Mouse (Mus musculus): ENCODE results near the gene Msi2.

The Msi2 gene

DNA sequence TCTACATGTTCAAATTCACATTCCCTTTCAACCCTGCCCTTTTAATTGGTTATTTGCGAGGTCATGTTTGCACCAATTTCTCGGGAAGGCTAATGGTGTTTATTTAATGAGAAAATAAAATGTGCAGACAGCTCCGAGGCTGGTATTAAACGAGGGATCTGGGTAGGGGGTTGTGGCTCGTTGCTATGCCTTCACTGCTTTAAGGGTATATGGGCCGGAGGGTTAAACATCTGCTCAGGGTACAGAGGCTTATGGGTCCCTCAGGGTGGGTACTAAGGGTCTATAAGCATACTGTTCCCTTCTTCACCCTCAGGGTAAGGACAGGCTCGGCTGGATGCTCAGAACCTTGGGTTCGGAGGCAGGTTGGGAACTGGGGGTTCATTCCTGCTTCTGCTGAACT is 245.6 kb downstream of the Msi2 start:
- DNase-seq, result no peak

DNA sequence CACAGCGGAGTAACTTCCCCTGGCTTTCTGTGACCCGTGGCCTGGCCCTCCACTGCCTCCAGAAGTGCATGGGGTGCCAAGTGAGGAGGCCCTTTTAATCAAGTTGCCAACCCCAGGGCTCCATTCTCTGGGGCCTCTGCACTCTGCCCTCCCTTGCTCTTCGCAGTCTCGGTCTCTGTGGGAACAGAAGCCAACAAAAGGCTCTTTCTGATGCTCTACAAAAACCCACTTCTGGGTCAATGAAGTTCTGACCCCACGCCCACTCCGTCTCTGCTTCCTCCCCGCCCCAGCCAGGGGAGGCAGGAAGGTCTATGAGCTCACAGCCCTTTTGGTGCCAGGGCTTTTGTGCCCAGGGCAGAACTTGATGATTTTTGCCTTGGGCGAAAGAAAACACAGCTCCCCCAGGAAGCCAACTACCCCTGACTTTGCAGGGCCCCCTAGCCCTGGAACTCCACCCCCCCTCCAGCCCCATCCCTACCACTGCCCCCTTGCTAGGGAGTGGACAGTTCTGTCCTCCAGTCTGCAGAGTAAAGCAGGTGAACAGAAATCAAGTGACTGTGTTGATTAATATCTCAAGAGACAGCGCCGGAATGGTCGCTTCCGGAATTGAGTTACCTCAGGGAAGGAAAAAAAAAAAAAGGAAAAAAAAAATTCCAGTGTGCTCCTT is 246.2 kb downstream of the Msi2 start:
- peak; percentile 42 to 56 for DNase-seq

DNA sequence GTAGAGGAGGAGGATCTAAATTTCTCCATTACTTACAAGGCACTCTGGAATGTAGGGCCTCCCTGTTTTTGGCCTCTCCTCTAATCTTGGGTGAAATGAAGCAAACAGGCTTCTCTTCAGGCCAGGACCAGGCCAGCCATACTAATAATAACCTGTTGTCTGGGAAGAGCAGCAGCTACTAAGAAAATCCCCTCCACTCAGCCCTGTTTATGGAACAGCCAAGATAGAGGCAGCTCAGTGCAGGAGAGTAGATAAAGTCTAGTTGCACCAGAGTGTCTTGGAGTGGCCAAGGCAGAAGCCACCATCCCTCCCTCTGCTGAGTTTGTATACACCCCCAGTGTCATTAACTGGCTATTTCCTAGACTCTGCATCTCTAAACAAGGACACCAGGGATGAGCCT is 247.7 kb downstream of the Msi2 start:
- no peak for DNase-seq

DNA sequence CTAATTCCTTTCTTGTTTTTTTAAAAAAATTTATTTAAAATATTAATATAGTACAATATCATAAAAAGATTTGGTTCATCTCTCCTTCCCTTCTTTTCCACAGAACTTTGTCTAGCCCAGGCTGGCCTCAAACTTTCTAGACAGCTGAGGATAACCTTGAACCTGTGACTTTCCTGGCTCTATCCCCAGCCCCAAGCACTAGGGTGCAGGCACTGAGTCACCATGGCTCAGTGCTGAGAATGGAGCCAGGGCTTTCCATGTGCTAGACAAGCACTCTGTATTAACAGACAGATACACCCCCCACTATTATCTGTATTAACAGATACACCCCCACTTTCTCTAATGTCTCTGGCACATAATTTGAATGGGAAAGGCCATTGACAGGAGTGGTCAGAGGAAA is 249.3 kb downstream of the Msi2 start:
- DNase-seq, result no peak

DNA sequence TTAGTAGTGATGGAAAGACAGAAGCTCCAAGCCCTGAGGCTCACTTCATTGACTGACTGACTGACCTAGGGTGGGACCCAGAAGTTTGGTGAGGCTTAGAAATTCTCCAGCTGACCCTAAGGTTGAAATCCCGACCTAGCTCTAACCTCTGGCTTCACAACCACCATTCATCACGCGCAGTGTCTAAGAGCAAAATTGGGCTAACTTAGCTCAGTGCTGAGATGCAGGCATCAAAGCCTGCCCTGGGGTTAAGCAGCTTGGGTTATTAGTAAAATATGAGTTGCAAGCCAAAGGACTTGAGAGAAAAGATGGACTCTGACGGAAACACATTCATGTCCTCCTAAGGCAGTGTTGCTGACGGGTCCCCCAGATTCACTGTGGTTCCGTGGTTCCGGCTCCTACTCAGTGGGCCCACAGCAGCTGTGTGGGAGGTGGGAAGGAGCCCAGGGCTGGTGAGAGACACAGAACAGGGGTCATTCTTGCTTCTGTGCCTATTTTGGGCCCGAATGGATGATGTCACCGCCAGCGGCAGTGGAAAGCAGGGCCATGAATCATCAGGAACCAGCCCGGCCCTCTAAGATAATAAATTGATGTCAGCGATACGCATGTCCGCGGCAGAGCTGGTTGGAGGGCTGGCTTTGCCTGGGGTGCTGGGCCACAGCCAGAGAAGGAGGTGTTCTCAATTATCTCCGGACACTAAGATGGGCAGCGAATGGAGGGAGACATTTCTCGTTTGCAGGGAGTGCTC is 250.6 kb downstream of the Msi2 start:
- DNase-seq, result peak; percentile 58 to 71

DNA sequence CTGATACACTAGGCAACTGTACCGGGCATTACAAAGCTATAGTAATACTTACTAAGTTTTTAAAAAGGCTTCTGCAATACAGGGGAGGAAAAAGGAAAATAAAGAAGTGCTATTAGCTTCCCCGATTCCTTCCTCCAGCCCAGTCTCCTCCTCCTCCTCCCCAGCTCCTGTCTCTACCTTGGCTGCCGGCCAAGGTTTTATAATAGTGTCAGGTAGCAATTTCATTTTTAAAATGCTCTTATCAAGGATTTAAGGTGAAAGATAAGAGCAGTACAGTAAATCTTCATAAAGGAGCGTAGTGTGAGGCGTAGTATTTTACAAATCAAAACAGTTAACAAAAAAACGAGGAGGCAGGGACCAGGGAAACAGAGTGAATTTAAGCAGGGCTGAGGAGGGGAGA is 254.4 kb downstream of the Msi2 start:
- DNase-seq, result no peak

DNA sequence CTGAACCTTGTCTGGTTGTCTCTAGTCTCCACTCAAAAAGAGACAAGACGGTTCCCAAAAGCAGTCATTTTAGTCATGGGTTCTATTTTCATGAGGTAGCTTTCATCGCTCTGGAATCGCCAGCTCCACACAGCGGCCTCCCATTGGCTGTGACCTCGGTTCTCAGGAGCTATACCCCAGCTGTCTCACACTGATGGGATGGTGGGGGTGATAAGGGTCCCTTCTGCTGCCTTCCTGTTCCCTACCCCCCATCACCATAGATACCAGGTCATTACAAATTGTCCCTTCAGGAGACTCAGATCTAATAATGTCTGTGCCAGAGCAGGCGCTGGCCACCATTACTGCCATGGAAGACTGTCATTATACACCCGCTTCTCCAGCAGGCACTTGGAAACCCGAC is 255.5 kb downstream of the Msi2 start:
- DNase-seq, result no peak

DNA sequence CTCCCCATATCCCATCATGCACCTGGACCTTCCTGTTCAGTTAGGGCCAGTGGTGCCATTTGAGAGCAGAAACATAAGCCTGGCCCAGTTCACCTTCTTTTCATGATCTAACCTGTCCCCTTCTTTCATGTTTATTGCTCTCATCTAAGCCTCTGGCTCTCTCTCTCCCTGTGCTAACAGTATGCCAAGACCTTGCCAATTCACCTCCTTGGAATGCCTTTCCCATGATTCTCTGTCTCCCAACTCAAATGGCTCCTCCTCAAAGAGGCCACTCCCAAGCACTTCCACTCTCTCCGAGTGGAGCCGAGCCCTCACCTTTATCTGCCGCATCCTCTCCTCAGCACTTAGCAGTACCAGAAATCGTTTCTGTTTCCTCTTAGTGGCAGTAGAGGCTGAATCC is 256.7 kb downstream of the Msi2 start:
- no peak for DNase-seq

DNA sequence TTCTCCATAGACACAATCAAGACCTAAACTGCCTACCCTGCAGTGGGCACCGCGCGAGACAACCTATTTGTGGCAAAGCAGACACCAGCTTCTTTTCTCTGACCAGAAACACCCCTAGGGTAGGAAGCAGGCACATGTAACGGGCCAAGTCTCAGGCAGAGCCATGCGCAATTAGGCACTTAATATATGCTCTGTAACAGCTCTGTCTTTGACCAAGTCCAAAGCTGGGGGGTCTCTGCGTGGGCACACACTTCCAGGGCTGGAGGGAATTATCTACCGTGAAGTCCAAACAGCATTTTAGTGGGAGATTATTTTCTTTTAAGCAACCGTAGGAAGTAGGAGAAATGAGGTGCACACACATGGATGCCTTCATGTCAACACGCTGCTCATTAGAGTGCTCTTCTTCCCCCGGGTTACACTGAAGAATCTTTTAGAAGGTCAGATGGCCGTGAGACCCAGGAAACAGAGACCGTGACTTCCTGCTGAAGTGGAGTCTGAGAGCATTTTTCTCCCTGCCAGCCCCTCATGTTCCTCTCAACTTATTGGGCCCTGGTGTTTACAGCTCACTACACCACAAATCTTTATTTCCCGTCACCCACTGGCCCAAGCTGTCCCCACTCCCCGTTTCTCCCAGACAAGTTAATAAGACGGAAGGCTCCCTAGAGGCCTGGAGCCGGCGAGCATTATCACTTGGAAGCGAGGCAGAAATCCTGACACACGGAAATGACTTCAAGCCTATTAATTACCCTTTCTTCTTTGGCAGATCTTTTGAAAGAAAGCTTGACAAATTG is 258.2 kb downstream of the Msi2 start:
- DNase-seq, result peak; percentile 50 to 57

DNA sequence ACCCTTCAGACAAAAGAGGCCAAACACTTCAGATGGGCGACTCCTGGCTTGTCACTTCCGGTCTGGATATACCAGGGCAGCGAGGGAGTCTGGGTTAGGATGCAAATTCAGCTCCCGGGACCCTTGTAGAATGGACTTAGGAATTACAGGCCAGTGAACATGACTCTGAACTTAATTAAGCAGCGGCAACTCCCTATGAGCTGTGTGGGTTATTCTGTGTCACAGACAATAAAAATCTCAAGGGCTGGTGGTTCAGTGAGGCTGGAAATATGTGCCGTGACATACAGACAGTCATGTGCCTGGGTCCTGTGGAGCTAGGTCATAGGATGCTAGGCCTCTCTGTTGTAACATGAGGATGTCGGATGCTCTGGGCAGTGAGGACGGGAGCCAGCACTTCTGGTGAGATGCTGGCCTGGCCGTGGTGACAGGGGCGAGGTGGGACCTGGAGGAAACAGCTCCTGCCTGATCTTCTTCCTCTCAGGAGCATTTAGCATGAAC is 261.0 kb downstream of the Msi2 start:
- no peak for DNase-seq

DNA sequence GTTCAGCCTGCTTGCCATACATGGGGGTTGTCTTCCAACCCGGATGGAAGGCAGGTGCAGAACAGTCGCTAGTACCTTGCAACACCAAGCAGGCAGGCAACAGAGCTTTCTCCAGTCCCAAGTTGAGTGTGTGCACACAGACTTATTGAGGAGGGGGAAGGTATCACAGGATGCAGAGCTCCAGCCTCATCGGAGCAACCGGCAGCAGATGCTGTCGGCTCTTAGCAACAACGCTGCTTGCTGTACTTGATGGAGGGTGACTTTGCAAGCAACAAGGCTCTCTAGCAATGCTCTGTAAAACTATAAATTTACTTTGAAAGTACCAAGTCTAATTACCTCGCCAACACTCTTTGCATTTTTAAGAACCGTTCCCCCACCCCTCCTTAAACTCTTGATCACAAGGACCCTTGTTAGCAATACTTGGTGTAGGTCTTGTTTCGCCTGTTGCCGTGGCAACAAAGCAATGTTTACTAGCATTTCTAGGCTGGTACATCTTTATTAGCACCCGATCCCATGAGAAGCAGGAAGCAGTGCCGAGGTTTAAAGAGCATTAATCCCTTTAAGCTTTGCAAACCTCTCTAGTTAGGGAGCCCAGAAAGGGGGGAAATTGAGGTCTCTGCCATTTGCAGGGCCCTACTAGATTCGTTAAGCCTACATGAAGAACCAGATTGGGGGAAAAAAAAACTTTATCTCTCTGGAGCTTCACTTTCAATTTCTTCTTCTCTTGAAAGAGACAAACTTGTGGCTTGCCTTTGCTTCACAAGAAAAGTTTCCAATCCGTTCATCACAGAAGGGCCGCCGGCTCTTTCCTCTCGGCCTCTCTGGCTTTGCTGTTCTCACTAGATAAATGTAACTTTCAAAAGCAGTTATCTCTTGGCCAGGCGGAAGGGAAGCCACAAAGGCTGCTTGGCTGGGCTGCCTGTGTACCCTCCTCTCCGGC is 263.2 kb downstream of the Msi2 start:
- DNase-seq, result no peak

DNA sequence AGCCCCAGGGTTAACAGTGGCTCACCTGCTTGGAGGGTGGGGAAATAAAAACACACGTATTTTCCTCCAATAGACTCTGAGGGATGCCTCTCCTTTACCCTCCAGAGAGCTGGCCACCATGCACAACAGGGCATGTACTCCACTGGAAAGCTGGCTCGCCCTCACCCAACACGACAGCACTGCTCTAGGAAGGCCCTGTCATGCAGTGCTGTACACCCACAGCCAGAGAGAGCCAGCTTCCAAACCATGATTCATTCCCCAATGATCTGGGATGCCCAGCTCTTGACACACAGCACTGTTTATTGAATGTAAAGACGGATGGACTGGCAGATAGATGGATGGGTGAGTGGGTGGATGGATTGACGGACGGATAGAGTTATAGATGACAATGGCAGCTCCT is 269.1 kb downstream of the Msi2 start:
- DNase-seq, result no peak

DNA sequence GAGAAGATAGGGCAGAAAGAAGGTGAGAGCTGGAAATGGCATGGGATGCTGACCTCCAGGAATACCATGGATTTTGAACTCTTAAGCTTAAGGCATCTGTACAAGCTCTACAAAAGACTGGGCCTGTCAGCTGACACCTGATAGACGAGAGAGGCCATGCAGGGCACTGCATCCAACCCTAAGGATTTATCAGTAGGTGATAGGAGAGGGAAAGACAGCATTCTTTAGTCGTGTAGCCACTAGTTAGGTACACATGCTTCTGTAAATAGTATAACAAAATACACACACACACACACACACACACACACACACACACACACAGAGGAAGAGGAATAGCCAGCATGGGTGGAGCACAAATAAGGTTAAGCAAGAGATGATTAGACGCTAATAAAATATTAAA is 269.7 kb downstream of the Msi2 start:
- DNase-seq, result no peak

DNA sequence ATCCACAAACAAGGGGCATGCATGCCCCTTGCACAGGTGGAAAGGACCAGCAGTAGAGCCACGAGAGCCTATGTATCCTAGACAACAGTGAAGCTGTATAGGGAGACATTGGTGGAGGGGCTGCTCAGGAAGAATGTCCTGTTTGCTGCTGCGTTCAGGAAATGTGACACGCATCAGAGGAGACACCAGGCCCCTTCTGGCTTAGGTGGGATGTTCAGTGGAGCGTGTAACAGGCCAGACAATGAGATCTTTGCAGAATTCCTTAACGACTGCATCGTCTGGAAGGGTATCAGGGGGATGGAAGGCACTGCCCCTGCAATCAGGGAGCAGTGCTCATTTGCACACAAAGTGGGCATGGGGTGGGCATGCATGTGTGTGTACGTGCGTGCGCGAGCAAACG is 271.0 kb downstream of the Msi2 start:
- DNase-seq, result peak; percentile 65 to 70

DNA sequence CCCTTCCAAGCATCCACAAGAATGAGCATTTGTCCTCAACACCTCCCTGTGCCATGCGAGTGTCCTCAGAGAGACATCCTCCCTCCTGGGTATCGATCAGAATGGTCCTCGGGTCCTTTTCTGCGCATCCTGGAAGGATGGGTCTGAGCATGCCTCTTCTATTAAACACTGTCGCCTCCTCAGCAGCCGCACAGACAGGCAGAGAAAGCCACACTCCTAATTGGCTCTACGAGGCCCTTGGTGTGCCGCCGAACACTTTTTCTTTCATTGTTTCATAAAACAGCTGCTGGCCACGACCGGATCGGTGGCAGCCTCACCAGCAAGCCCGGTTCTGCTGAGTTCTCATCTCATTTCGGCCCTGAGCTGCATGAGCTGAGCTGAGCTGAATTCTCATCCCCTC is 274.4 kb downstream of the Msi2 start:
- no peak for DNase-seq

DNA sequence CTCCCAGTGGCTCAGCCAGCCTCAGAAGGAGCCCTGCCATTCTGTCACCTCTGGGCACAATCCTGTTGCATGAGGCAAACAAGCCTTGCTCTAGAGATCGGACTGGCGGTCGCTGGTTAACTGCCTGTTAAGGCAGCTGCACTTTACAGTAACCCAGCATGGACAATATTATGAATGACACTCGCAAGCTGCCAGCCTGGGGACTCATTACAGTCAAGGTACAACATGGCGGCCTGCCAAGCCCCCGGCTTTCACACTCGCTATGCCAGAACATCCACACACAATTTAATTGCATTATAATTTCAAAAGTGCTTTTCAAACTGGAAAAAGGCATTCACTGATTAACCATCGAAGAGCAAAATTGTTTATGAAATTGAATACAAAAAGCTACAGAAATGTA is 275.0 kb downstream of the Msi2 start:
- peak; percentile 81 to 86 for DNase-seq

DNA sequence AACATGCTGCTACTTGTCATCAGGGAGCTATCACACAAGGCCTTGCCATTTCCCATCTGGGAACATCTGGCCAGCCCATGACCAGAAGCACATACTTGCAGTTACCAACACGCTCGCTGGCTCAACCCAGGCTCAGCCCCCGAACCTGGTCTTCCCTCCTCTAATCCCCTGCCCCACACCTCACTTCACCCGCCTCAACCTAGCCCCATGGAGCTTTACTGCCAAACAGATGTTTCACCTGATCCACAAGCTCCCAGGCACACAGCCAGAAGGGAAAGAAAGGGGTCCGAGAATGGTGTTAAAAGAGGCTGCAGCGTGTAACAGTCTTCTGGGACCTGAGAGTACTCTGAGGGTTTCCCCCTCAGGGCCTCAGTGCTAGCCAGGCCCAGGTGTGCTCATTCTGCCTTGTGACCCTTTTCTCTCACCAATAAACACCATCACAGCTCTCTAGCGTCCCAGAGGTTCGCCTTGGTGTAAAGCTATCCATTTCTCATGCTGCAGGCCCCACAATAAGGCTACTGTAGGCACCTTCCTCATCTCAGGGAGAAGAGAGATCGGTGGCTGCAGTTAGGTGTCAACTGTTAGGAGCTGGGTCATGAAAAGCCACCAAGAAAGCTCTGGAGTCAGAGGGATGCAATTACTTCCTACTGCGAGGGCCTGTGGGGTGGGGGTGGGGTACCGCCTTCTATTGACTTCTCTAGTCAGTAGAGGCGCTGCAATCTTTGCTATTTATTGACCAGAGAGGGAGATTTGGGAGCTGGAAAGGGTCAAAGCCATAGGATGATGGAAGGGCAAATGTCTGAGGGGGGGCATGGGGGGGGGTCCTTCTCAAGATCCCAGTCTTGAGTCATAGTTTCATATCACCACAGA is 276.2 kb downstream of the Msi2 start:
- no peak for DNase-seq

DNA sequence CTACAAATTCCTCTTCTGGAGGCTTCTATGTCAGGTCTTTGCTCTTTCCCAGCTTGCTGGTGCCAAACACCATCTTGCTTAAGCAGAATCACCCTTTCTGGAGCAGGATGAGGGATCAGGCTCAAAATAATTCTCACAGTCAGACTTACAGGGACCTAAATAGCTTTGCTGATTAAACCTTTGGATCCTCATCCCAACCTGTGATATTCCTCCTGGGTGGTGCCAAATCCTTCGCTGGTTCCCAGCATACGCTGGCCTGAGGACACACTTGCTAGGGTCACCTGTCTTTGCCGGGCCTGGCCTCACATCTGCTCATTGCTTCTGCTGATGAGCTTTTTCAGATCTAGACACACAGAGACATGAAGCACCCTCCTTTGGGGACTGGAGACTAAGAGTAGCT is 279.7 kb downstream of the Msi2 start:
- no peak for DNase-seq

DNA sequence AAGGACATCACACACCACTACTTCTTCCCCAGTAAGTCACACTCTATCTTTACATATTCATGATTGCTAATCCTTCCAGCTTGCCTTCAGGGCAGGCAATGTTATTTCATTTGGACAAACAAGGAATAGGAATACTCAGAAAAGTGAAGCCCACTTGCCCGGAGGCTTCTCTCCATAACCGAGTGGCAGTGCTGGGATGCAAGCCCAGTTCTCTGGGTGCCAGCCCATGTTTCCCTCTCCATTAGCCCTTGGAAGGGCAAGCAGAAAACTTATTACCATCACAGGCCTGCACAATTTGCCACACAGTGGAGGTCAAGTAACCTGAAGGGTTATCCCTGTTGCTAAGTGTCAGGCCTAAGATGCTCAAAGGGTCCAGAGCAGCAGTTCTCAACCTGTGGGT is 281.7 kb downstream of the Msi2 start:
- DNase-seq, result peak; percentile 53 to 71

DNA sequence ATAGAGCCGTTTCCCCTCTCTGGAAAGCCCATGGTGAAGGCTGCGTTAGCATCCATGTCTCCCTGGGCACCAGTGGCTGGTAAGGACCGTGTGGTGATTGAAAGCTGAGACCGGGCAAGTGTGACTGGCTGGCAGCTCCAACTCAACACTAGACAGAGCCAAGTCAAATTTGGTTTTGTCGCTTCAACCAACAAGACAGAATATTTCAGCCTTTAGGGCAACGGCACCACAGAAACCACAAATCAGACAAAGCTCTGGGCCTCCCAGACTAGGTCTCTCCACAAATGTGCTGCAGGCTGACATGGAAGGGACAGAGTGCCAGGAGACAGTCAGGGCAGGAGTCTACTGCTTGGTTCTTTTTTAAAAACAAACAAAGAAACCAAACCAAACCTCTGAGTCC is 282.8 kb downstream of the Msi2 start:
- peak; percentile 53 to 59 for DNase-seq
